Mouse (Mus musculus): ENCODE data around the gene Gm44965.

- TF ChIP-seq CTCF (conservative IDR thresholded peaks at IDR 0.05; ENCODE audit: insufficient read depth, insufficient read length, low read depth, low read length) (no peak), POLR2A (IDR thresholded peaks at IDR 0.05; ENCODE audit: low read depth, low read length) (no peak)
Observed at GRCm38 (mm10) chr6:48608124-48608523, 14.4 kb downstream of the Gm44965 start.
